Mouse (Mus musculus) embryonic facial prominence, embryonic 12.5 days (tissue): ENCODE measurements at regions not wholly inside any gene's neighbourhood (a gene's known extent, or its start where the extent isn't known, plus 50 kb on each side); places are given as distances from the start of the nearest gene placed in this dataset.
"Not testable (repeated sequence)": the region's sequence is repeated elsewhere in the genome, so short reads cannot be mapped to it uniquely, and the experiment has no call there.

ENCODE experiments used
- ATAC-seq: fragments of 200-750 bp; cut with Nextera tagmentation; 2 replicates; pipeline ENCODE4 v1.8.0; 2017; ENCODE audit not compliant: insufficient number of reproducible peaks, insufficient read depth, low FRiP score, low TSS enrichment
- H3K27ac ChIP-seq: fragments of 300-500 bp; sonication (generic); 2 replicates; pipeline ENCODE4 v1.5.1; 2016; ENCODE audit warnings: mild to moderate bottlenecking
- H3K27me3 ChIP-seq: fragments of 300-500 bp; sonication (generic); 2 replicates; pipeline ENCODE4 v1.6.1; 2016; ENCODE audit warnings: mild to moderate bottlenecking, moderate library complexity
- H3K36me3 ChIP-seq: fragments of 300-500 bp; sonication (generic); 2 replicates; pipeline ENCODE4 v1.6.1; 2016; ENCODE audit warnings: mild to moderate bottlenecking
- H3K4me1 ChIP-seq: fragments of 300-500 bp; sonication (generic); 2 replicates; pipeline ENCODE4 v1.6.1; 2016
- H3K4me2 ChIP-seq: fragments of 300-500 bp; sonication (generic); replicated peaks from 2 replicates; pipeline ENCODE4 v1.6.1; 2016; ENCODE audit warnings: mild to moderate bottlenecking, moderate library complexity
- H3K4me3 ChIP-seq: fragments of 300-500 bp; sonication (generic); 2 replicates; pipeline ENCODE4 v1.5.1; 2016; ENCODE audit warnings: mild to moderate bottlenecking
- H3K9ac ChIP-seq: fragments of 300-500 bp; sonication (generic); 2 replicates; pipeline ENCODE4 v1.6.1; 2016; ENCODE audit warnings: mild to moderate bottlenecking, moderate library complexity
- H3K9me3 ChIP-seq: fragments of 300-500 bp; sonication (generic); 2 replicates; pipeline ENCODE4 v1.6.1; 2016; ENCODE audit warnings: mild to moderate bottlenecking, moderate library complexity
- WGBS: fragments of 180-500 bp; shearing (Covaris S2); methylation state at CpG from one replicate; pipeline ENCODE4 v1.1.7; 2016; 5-methylcytosine and 5-hydroxymethylcytosine counted together

GRCm38 (mm10) chr12:28997474-28998192, 246.0 kb downstream of the Eipr1 start:
- H3K9me3 ChIP-seq = no peaks in the 10 kb centered on the region
- no peak overlapping the region for H3K4me2 ChIP-seq
- no peak overlapping the region for H3K4me3 ChIP-seq
- H3K36me3 ChIP-seq = no peaks in the 10 kb centered on the region
- peaks cover 8% of the 10 kb centered on the region; the same call in 1 of the 2 replicates for H3K4me1 ChIP-seq
- WGBS = 61% methylated on average over 15 of the region's 15 CpGs
- H3K9ac ChIP-seq = no peak overlapping the region
- H3K27me3 ChIP-seq = no peaks in the 10 kb centered on the region
- ATAC-seq = no peak
- no peak overlapping the region for H3K27ac ChIP-seq

GRCm38 (mm10) chr12:28999963-29000451, 248.4 kb downstream of the Eipr1 start:
- Histone ChIP-seq H3K4me3 (no peak overlapping the region), H3K27ac (no peak overlapping the region), H3K4me1 (peaks cover 8% of the 10 kb centered on the region; the same call in 1 of the 2 replicates), H3K36me3 (no peaks in the 10 kb centered on the region), H3K9ac (no peak overlapping the region), H3K4me2 (no peak overlapping the region), H3K27me3 (no peaks in the 10 kb centered on the region), H3K9me3 (no peaks in the 10 kb centered on the region)
- no peak for ATAC-seq
- WGBS = 54% methylated on average over 6 of the region's 6 CpGs

- H3K36me3 ChIP-seq = no peaks in the 10 kb centered on the region
- H3K4me1 ChIP-seq = no peaks in the 10 kb centered on the region
- H3K27me3 ChIP-seq = no peaks in the 10 kb centered on the region
- H3K9me3 ChIP-seq = no peaks in the 10 kb centered on the region
- 86% methylated on average over 13 of the region's 13 CpGs for WGBS
- H3K27ac ChIP-seq = no peak overlapping the region
- no peak overlapping the region for H3K4me2 ChIP-seq
- no peak for ATAC-seq
- H3K9ac ChIP-seq = no peak overlapping the region
- H3K4me3 ChIP-seq = no peak overlapping the region
These were observed 252.9 kb downstream of the Eipr1 start for GRCm38 (mm10) chr12:29004504-29004903.

GRCm38 (mm10) chr12:29014601-29015000, 263.0 kb downstream of the Eipr1 start:
- no peak overlapping the region for H3K4me3 ChIP-seq
- H3K27ac ChIP-seq = no peak overlapping the region
- H3K9me3 ChIP-seq = no peaks in the 10 kb centered on the region
- 87% methylated on average over 9 of the region's 9 CpGs for WGBS
- no peaks in the 10 kb centered on the region for H3K27me3 ChIP-seq
- H3K36me3 ChIP-seq = no peaks in the 10 kb centered on the region
- no peak overlapping the region for H3K9ac ChIP-seq
- peaks cover 7% of the 10 kb centered on the region; the same call in 1 of the 2 replicates for H3K4me1 ChIP-seq
- no peak overlapping the region for H3K4me2 ChIP-seq
- no peak for ATAC-seq

DNA sequence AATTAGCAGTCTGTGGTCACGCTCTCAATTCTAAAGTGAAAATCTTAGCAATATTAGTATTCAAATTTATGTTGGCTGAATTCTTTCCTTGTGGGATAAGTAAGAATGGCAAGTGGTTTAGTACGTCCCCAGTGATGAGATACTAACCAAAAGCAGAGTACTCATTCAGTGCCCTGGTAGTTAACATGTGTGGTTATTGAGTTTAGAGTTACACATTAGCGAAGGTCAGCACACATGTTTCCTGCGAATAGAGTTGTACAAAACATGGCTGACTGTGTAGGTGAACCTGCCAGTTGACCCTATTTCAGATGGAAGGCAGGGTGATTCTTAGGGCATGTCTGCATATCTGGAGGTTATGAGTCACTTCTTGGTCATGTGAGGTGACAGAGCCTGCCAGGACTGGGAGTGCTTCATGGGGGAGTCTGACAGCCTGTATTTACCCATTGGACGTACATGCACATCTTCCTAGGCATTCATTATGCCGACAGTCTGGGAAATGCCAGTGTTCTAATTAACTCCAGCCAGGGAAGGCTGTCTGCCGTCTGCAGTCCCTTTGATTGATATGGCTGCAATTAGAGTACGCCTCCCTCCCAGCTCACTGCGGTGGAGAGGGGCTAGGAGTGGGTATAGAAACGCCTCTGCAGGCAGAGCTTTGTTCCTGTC, 263.7 kb downstream of the Eipr1 start:
- no peaks in the 10 kb centered on the region for H3K36me3 ChIP-seq
- H3K4me1 ChIP-seq = peaks cover 7% of the 10 kb centered on the region; the same call in 1 of the 2 replicates
- no peak for ATAC-seq
- no peak overlapping the region for H3K9ac ChIP-seq
- H3K9me3 ChIP-seq = no peaks in the 10 kb centered on the region
- no peak overlapping the region for H3K27ac ChIP-seq
- 27% methylated on average over 10 of the region's 10 CpGs for WGBS
- no peak overlapping the region for H3K4me2 ChIP-seq
- H3K4me3 ChIP-seq = no peak overlapping the region
- no peaks in the 10 kb centered on the region for H3K27me3 ChIP-seq

GRCm38 (mm10) chr12:29021152-29021551, 269.5 kb downstream of the Eipr1 start:
- Histone ChIP-seq H3K27ac (no peak overlapping the region), H3K9ac (no peak overlapping the region), H3K9me3 (no peaks in the 10 kb centered on the region), H3K36me3 (no peaks in the 10 kb centered on the region), H3K4me1 (no peaks in the 10 kb centered on the region), H3K4me2 (no peak overlapping the region), H3K27me3 (no peaks in the 10 kb centered on the region), H3K4me3 (no peak overlapping the region)
- ATAC-seq = no peak
- 64% methylated on average over 5 of the region's 5 CpGs for WGBS

- H3K36me3 ChIP-seq = no peaks in the 10 kb centered on the region
- no peaks in the 10 kb centered on the region for H3K9me3 ChIP-seq
- no peaks in the 10 kb centered on the region for H3K4me1 ChIP-seq
- no peak for ATAC-seq
- H3K9ac ChIP-seq = no peak overlapping the region
- WGBS = 58% methylated on average over 3 of the region's 3 CpGs
- H3K4me2 ChIP-seq = no peak overlapping the region
- no peak overlapping the region for H3K4me3 ChIP-seq
- no peak overlapping the region for H3K27ac ChIP-seq
- no peaks in the 10 kb centered on the region for H3K27me3 ChIP-seq
These were observed 276.6 kb downstream of the Eipr1 start for GRCm38 (mm10) chr12:29028171-29028570.

DNA sequence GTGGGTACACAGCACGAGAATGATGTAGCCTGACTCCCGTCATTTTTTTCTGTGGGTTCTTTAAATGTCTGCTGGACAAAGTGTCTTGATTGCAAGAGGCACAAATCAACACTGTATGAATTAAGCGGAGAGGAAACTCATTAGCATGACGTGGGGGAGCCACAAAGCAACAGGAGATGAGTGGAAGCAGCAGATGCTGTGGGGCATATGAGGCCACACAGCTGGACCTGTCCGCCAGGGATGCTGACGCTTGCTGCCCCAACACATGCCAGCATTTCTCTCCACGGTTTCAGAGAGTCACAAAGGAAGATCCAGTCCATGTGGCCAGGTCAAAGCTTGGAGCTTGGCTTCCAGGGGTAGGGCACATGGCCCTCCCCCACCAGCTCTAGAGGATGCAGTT, 277.9 kb downstream of the Eipr1 start:
- H3K27me3 ChIP-seq = no peaks in the 10 kb centered on the region
- no peak overlapping the region for H3K4me2 ChIP-seq
- H3K36me3 ChIP-seq = no peaks in the 10 kb centered on the region
- H3K9me3 ChIP-seq = no peaks in the 10 kb centered on the region
- no peak overlapping the region for H3K27ac ChIP-seq
- WGBS = 51% methylated on average over 7 of the region's 7 CpGs
- no peak for ATAC-seq
- no peak overlapping the region for H3K4me3 ChIP-seq
- H3K4me1 ChIP-seq = no peaks in the 10 kb centered on the region
- no peak overlapping the region for H3K9ac ChIP-seq

- 88% methylated on average over 8 of the region's 8 CpGs for WGBS
These were observed 294.4 kb downstream of the Eipr1 start for GRCm38 (mm10) chr12:29046009-29046408.

GRCm38 (mm10) chr12:29048596-29048995, 297.0 kb downstream of the Eipr1 start:
- ATAC-seq = not testable (repeated sequence)

More at GRCm38 (mm10) chr12:29046009-29046408, 294.4 kb downstream of the Eipr1 start:
- no peak overlapping the region for H3K9ac ChIP-seq
- no peak overlapping the region for H3K4me3 ChIP-seq
- no peaks in the 10 kb centered on the region for H3K27me3 ChIP-seq
- H3K27ac ChIP-seq = no peak overlapping the region
- no peak for ATAC-seq
- peaks cover 14% of the 10 kb centered on the region for H3K4me1 ChIP-seq
- H3K36me3 ChIP-seq = no peaks in the 10 kb centered on the region
- H3K4me2 ChIP-seq = no peak overlapping the region
- H3K9me3 ChIP-seq = no peaks in the 10 kb centered on the region

DNA sequence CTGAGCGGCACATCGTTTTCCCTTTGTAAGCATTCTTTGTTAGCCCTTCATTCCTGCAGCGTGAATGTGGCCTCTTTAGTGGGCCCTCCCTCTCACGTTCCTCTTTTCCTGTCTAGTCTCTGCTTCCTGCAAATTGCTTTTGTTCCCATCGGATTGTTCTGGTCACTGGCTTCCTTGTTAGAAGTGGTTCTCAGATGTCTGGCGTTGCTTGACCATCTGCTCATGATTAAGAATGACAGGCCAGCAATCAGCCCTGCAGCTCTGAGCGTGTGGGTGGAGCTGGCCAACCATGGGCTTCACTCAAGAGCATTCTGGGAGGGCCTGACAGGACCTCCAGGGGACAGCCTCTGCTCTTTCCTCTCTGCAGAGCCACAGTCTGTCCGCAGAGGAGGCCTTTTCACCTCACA, 297.5 kb downstream of the Eipr1 start:
- Histone ChIP-seq H3K4me3 (no peak overlapping the region), H3K4me1 (peaks cover 14% of the 10 kb centered on the region), H3K27ac (peak overlapping the region; percentile 82), H3K4me2 (peak overlapping the region; percentile 12; the same call in 1 of the 2 replicates), H3K27me3 (no peaks in the 10 kb centered on the region), H3K36me3 (no peaks in the 10 kb centered on the region), H3K9me3 (no peaks in the 10 kb centered on the region), H3K9ac (no peak overlapping the region)
- peak; percentile 90 for ATAC-seq
- 2% methylated on average over 8 of the region's 8 CpGs for WGBS

More at GRCm38 (mm10) chr12:29048596-29048995, 297.0 kb downstream of the Eipr1 start:
- not testable (repeated sequence) for H3K9me3 ChIP-seq, H3K4me2 ChIP-seq, H3K27me3 ChIP-seq, H3K9ac ChIP-seq, H3K36me3 ChIP-seq, H3K4me3 ChIP-seq
- 30% methylated on average over 4 of the region's 4 CpGs for WGBS
- peak overlapping the region; percentile 82 for H3K27ac ChIP-seq
- peaks cover 14% of the 10 kb centered on the region for H3K4me1 ChIP-seq

- no peak overlapping the region for H3K4me3 ChIP-seq
- ATAC-seq = no peak
- no peaks in the 10 kb centered on the region for H3K27me3 ChIP-seq
- peak overlapping the region; percentile 82 for H3K27ac ChIP-seq
- no peaks in the 10 kb centered on the region for H3K36me3 ChIP-seq
- H3K4me2 ChIP-seq = no peak overlapping the region
- no peaks in the 10 kb centered on the region for H3K9me3 ChIP-seq
- peaks cover 14% of the 10 kb centered on the region for H3K4me1 ChIP-seq
- H3K9ac ChIP-seq = no peak overlapping the region
These were observed 298.2 kb downstream of the Eipr1 start for GRCm38 (mm10) chr12:29049801-29050200.
